Mouse (Mus musculus) limb, embryonic 15.5 days (tissue): ENCODE measurements at regions not wholly inside any gene's neighbourhood (a gene's known extent, or its start where the extent isn't known, plus 50 kb on each side); places are given as distances from the start of the nearest gene placed in this dataset.
A peak's percentile ranks its signal among the peaks of the same experiment; 100 is the strongest.

Experiments
- ATAC-seq: fragments of 200-750 bp; cut with Nextera tagmentation; 2 replicates; pipeline ENCODE4 v1.8.0; 2017; ENCODE audit warnings: low read depth, moderate TSS enrichment; ENCODE audit not compliant: insufficient number of reproducible peaks, low FRiP score, low TSS enrichment
- H3K27ac ChIP-seq: fragments of 300-500 bp; sonication (generic); 2 replicates; pipeline ENCODE4 v1.5.1; 2015; ENCODE audit warnings: moderate library complexity, mild to moderate bottlenecking, inconsistent platforms
- H3K27me3 ChIP-seq: fragments of 300-500 bp; sonication (generic); 2 replicates; pipeline ENCODE4 v1.6.1; 2015; ENCODE audit warnings: inconsistent platforms
- H3K36me3 ChIP-seq: fragments of 300-500 bp; sonication (generic); 2 replicates; pipeline ENCODE4 v1.6.1; 2015; ENCODE audit warnings: inconsistent platforms
- H3K4me1 ChIP-seq: fragments of 300-500 bp; sonication (generic); 2 replicates; pipeline ENCODE4 v1.6.1; 2015; ENCODE audit warnings: inconsistent platforms
- H3K4me2 ChIP-seq: fragments of 300-500 bp; sonication (generic); 2 replicates; pipeline ENCODE4 v1.6.1; 2015; ENCODE audit warnings: mild to moderate bottlenecking, inconsistent platforms
- H3K4me3 ChIP-seq: fragments of 300-500 bp; sonication (generic); 2 replicates; pipeline ENCODE4 v1.5.1; 2015; ENCODE audit warnings: mild to moderate bottlenecking, inconsistent platforms
- H3K9ac ChIP-seq: fragments of 300-500 bp; sonication (generic); 2 replicates; pipeline ENCODE4 v1.6.1; 2015; ENCODE audit warnings: inconsistent platforms
- H3K9me3 ChIP-seq: fragments of 300-500 bp; sonication (generic); 2 replicates; pipeline ENCODE4 v1.6.1; 2016; ENCODE audit warnings: inconsistent platforms
- WGBS: fragments of 180-500 bp; shearing (Covaris S2); methylation state at CpG from one replicate; pipeline ENCODE4 v1.1.7; 2015; 5-methylcytosine and 5-hydroxymethylcytosine counted together

- Histone ChIP-seq H3K4me2 (no peak overlapping the region), H3K36me3 (no peaks in the 10 kb centered on the region), H3K27me3 (no peaks in the 10 kb centered on the region), H3K27ac (no peak overlapping the region), H3K4me1 (no peaks in the 10 kb centered on the region), H3K9me3 (no peaks in the 10 kb centered on the region), H3K4me3 (no peak overlapping the region), H3K9ac (no peak overlapping the region)
- WGBS = 79% methylated on average over 2 of the region's 2 CpGs
- ATAC-seq = no peak
Observed at GRCm38 (mm10) chr11:112045353-112045752, 736.7 kb upstream of the Sox9 start.

DNA sequence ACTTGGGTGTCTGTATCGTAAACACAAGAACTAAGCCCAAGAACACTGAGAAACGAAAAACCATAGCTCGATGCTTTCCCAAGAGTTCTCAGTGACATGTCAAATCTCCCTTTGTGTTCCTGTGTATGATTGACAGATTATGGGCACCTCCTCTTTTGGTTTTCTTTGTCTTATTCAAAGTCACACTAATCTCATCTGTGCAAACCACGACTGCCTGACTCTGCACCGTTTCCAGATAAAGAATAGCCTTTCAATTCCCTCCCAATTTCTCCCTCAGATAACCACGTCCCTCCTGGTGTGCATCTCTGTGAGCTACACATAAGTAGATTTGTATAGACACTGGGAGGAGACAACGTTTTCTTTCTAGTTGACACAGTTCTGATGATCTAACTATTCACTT is 731.7 kb upstream of the Sox9 start:
- Histone ChIP-seq H3K4me1 (peaks cover 3% of the 10 kb centered on the region), H3K36me3 (no peaks in the 10 kb centered on the region), H3K27me3 (no peaks in the 10 kb centered on the region), H3K9ac (no peak overlapping the region), H3K27ac (no peak overlapping the region), H3K4me2 (no peak overlapping the region), H3K9me3 (no peaks in the 10 kb centered on the region), H3K4me3 (no peak overlapping the region)
- ATAC-seq = no peak
- WGBS = 78% methylated on average over 7 of the region's 7 CpGs

DNA sequence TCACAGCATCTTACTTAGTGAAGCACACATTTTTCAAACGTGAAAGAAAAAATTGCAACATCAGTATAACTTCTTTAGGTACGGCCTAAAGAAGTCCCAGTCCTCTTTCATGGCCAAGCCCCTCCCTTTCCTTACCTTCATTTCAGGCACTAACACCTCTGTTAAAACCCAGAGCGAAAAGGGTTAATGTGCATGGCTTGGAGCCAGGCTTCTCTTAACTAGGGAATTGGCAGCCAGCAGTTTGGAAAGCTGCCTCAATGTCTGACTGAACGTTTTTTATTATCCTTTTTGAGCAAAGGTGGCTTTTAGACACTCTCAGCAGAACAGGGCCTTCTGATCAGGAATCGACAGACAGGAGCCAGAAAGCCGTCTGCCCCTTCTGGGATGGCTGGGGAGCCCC is 726.4 kb upstream of the Sox9 start:
- no peak overlapping the region for H3K4me3 ChIP-seq
- peak overlapping the region; percentile 67 for H3K27ac ChIP-seq
- peaks cover 9% of the 10 kb centered on the region for H3K4me1 ChIP-seq
- 19% methylated on average over 6 of the region's 6 CpGs for WGBS
- no peaks in the 10 kb centered on the region for H3K36me3 ChIP-seq
- H3K9me3 ChIP-seq = no peaks in the 10 kb centered on the region
- no peak overlapping the region for H3K9ac ChIP-seq
- H3K4me2 ChIP-seq = no peak overlapping the region
- no peak for ATAC-seq
- no peaks in the 10 kb centered on the region for H3K27me3 ChIP-seq

DNA sequence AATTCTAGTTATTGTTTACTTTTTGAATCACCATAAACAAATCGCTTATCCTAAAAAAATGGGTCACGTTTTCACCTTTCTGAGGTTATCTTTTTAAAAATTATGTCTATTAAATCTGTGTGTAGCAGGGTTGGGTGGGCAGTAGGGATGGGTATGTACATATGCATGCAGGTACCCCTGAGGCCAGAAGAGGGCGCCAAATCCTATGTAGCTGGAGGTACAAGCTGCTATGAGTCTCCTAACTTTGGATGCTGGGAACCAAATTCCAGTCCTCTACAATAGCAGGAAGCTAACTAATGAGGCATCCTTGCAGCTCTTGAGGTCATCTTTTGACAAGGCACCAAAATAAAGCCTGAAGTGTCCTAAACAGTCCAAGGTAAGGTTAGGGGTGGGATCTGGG is 714.8 kb upstream of the Sox9 start:
- Histone ChIP-seq H3K9me3 (no peaks in the 10 kb centered on the region), H3K4me3 (no peak overlapping the region), H3K4me2 (no peak overlapping the region), H3K27me3 (no peaks in the 10 kb centered on the region), H3K4me1 (no peaks in the 10 kb centered on the region), H3K36me3 (no peaks in the 10 kb centered on the region), H3K9ac (no peak overlapping the region), H3K27ac (no peak overlapping the region)
- 75% methylated on average over 3 of the region's 3 CpGs for WGBS
- ATAC-seq = no peak

DNA sequence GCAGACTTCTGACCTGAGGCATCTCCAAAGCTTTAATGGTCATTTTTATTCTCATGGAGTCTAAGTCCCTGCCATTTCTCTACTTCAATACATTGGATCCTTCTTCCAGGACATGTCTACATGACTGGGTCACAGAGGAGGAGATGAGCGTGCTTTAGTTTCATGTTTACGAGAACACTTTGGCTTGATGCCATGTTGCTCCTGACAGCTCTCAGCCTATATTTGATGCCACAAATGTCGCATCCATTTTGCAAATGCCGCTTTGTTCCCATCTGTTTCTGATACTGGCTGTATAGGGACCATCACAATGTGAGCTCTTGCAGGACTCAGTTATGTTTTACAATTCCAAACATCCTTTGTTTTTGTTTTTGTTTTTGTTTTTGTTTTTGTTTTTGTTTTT is 713.2 kb upstream of the Sox9 start:
- H3K4me1 ChIP-seq = no peaks in the 10 kb centered on the region
- no peak overlapping the region for H3K4me2 ChIP-seq
- no peak for ATAC-seq
- H3K36me3 ChIP-seq = no peaks in the 10 kb centered on the region
- no peak overlapping the region for H3K4me3 ChIP-seq
- H3K27me3 ChIP-seq = no peaks in the 10 kb centered on the region
- H3K9ac ChIP-seq = no peak overlapping the region
- H3K9me3 ChIP-seq = no peaks in the 10 kb centered on the region
- H3K27ac ChIP-seq = no peak overlapping the region
- 71% methylated on average over 4 of the region's 4 CpGs for WGBS

GRCm38 (mm10) chr11:112071571-112071970 is 710.5 kb upstream of the Sox9 start:
- Histone ChIP-seq H3K4me1 (no peaks in the 10 kb centered on the region), H3K9ac (no peak overlapping the region), H3K4me2 (no peak overlapping the region), H3K9me3 (no peaks in the 10 kb centered on the region), H3K4me3 (no peak overlapping the region), H3K27ac (no peak overlapping the region), H3K36me3 (no peaks in the 10 kb centered on the region), H3K27me3 (no peaks in the 10 kb centered on the region)
- ATAC-seq = no peak
- WGBS = 78% methylated on average over 7 of the region's 7 CpGs

DNA sequence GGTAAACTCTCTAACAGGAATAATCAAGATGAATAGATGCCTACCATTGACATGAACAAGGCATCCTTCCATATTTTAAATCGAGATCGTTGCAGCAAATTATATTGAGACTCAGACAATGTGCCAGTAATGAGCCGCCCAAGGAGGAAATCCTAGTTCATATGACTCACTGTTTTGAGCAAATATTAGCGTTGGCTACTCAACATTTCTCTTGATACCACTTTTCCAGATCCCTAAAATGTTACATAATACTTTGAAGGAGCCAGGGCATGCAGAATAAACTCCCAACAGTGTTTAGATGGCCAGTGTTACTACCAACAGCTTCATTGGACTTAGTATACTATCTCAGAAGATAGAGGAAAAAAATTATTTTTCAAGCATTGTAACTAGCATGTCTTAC is 700.6 kb upstream of the Sox9 start:
- ATAC-seq = no peak
- no peaks in the 10 kb centered on the region for H3K36me3 ChIP-seq
- no peaks in the 10 kb centered on the region for H3K9me3 ChIP-seq
- WGBS = 84% methylated on average over 4 of the region's 4 CpGs
- no peak overlapping the region for H3K9ac ChIP-seq
- H3K27ac ChIP-seq = no peak overlapping the region
- H3K27me3 ChIP-seq = no peaks in the 10 kb centered on the region
- no peak overlapping the region for H3K4me3 ChIP-seq
- no peaks in the 10 kb centered on the region for H3K4me1 ChIP-seq
- H3K4me2 ChIP-seq = no peak overlapping the region

- Histone ChIP-seq H3K9ac (no peak overlapping the region), H3K36me3 (no peaks in the 10 kb centered on the region), H3K4me3 (no peak overlapping the region), H3K27me3 (no peaks in the 10 kb centered on the region), H3K4me1 (no peaks in the 10 kb centered on the region), H3K9me3 (no peaks in the 10 kb centered on the region), H3K27ac (no peak overlapping the region), H3K4me2 (no peak overlapping the region)
- ATAC-seq = no peak
- 45% methylated on average over 4 of the region's 4 CpGs for WGBS
Observed at GRCm38 (mm10) chr11:112083019-112083418, 699.0 kb upstream of the Sox9 start.

- H3K4me3 ChIP-seq = no peak overlapping the region
- no peak overlapping the region for H3K4me2 ChIP-seq
- ATAC-seq = no peak
- H3K9ac ChIP-seq = no peak overlapping the region
- no peak overlapping the region for H3K27ac ChIP-seq
- 50% methylated on average over 8 of the region's 8 CpGs for WGBS
- H3K9me3 ChIP-seq = no peaks in the 10 kb centered on the region
- H3K4me1 ChIP-seq = no peaks in the 10 kb centered on the region
- no peaks in the 10 kb centered on the region for H3K27me3 ChIP-seq
- no peaks in the 10 kb centered on the region for H3K36me3 ChIP-seq
Observed at GRCm38 (mm10) chr11:112092168-112092567, 689.9 kb upstream of the Sox9 start.

DNA sequence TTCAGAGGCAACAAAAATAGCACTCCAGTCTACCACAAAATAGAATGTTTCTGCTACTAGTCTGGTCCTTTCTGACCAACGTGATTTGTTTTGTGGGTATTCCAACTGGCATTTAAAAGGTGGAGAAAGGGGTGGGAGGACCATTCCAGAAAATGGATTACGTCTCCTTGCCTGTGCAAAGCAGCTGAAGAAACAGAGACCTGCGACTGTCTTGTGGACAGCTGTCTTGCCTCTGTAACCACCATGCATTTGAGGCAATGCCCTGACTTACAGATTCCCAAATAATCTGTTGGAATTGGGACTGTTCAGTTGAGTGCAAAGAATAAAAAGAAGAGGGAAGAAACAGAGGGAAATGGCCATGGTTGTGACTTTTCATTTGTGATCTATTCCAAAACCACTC is 687.0 kb upstream of the Sox9 start:
- H3K4me2 ChIP-seq = no peak overlapping the region
- H3K4me3 ChIP-seq = no peak overlapping the region
- H3K9ac ChIP-seq = no peak overlapping the region
- H3K9me3 ChIP-seq = no peaks in the 10 kb centered on the region
- H3K27me3 ChIP-seq = no peaks in the 10 kb centered on the region
- 42% methylated on average over 3 of the region's 3 CpGs for WGBS
- H3K36me3 ChIP-seq = no peaks in the 10 kb centered on the region
- no peak overlapping the region for H3K27ac ChIP-seq
- H3K4me1 ChIP-seq = no peaks in the 10 kb centered on the region
- ATAC-seq = no peak

GRCm38 (mm10) chr11:112098161-112098560 is 683.9 kb upstream of the Sox9 start:
- Histone ChIP-seq H3K4me1 (no peaks in the 10 kb centered on the region), H3K9ac (no peak overlapping the region), H3K4me3 (no peak overlapping the region), H3K27me3 (no peaks in the 10 kb centered on the region), H3K4me2 (no peak overlapping the region), H3K27ac (no peak overlapping the region), H3K9me3 (no peaks in the 10 kb centered on the region), H3K36me3 (no peaks in the 10 kb centered on the region)
- WGBS = 65% methylated on average over 1 of the region's 1 CpGs
- no peak for ATAC-seq

DNA sequence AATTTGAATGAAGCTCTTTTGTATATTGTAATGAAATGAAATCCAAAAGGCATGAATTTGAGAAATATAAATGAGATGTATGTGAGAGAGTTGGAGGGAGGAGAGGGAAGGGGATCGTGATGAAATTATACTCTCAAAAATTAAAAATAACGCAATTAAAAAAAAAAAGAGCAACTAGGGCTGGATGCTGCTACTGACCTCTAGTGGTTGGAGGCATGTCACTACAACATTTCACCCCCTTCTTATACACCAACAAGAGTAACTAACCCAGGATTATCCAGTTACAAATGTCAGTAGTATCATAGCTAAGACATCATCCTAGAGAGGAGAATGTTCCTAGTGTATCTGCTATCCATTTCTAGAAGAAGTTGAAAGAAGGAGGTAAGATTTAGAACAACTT is 678.8 kb upstream of the Sox9 start:
- Histone ChIP-seq H3K9ac (no peak overlapping the region), H3K4me3 (no peak overlapping the region), H3K4me2 (no peak overlapping the region), H3K27ac (no peak overlapping the region), H3K27me3 (no peaks in the 10 kb centered on the region), H3K4me1 (peaks cover 14% of the 10 kb centered on the region; the same call in 1 of the 2 replicates), H3K9me3 (no peaks in the 10 kb centered on the region), H3K36me3 (no peaks in the 10 kb centered on the region)
- WGBS = 31% methylated on average over 2 of the region's 2 CpGs
- no peak for ATAC-seq

- H3K4me1 ChIP-seq = peaks cover 16% of the 10 kb centered on the region; the same call in 1 of the 2 replicates
- 41% methylated on average over 4 of the region's 4 CpGs for WGBS
- no peak for ATAC-seq
- H3K4me3 ChIP-seq = no peak overlapping the region
- no peaks in the 10 kb centered on the region for H3K9me3 ChIP-seq
- H3K36me3 ChIP-seq = no peaks in the 10 kb centered on the region
- no peak overlapping the region for H3K9ac ChIP-seq
- no peaks in the 10 kb centered on the region for H3K27me3 ChIP-seq
- no peak overlapping the region for H3K27ac ChIP-seq
- no peak overlapping the region for H3K4me2 ChIP-seq
Observed at GRCm38 (mm10) chr11:112106891-112107290, 675.1 kb upstream of the Sox9 start.
